Mouse (Mus musculus) ES-E14 (cell line): ENCODE data around the gene Fam69a. TPM values are rescaled to one million over a fixed set of nuclear protein-coding genes. Genes with fewer than 3 reads are reported as not detected.

Source experiments
- DNase-seq: peaks from one replicate; pipeline ENCODE4 v3.0.0-alpha.2; 2013; ENCODE audit warnings: low read depth, low spot score
- H3K27ac ChIP-seq: 2 replicates; pipeline ENCODE4 v1.5.1; 2012; ENCODE audit warnings: low read depth, mild to moderate bottlenecking, low read length, moderate library complexity, mixed read lengths; ENCODE audit not compliant: poor library complexity, insufficient read depth, severe bottlenecking
- H3K36me3 ChIP-seq: 2 replicates; pipeline ENCODE4 v1.6.1; 2012; ENCODE audit warnings: mild to moderate bottlenecking, low read length, moderate library complexity, mixed read lengths; ENCODE audit not compliant: control insufficient read depth, poor library complexity, insufficient read depth, severe bottlenecking
- H3K4me1 ChIP-seq, 2 experiments: fragments of 150-350 bp in 1 of 2; sonication (generic) in 1 of 2; 2 replicates each; pipeline ENCODE4 v1.6.1; 2012; ENCODE audit warnings: low read length in 2 of 2, mild to moderate bottlenecking in 1 of 2, mixed read lengths in 1 of 2; ENCODE audit not compliant: control insufficient read depth in 2 of 2, insufficient read depth in 2 of 2, poor library complexity in 1 of 2
- H3K4me3 ChIP-seq, 2 experiments: fragments of 150-350 bp in 1 of 2; sonication (generic) in 1 of 2; 2 replicates each; pipeline ENCODE4 v1.5.1; 2012; ENCODE audit warnings: low read length in 2 of 2, low read depth in 1 of 2, mild to moderate bottlenecking in 1 of 2, mixed read lengths in 1 of 2; ENCODE audit not compliant: insufficient read depth in 1 of 2, poor library complexity in 1 of 2, severe bottlenecking in 1 of 2
- H3K9ac ChIP-seq: 2 replicates; pipeline ENCODE4 v1.6.1; 2012; ENCODE audit warnings: low read depth, mild to moderate bottlenecking, low read length, mixed read lengths; ENCODE audit not compliant: poor library complexity, insufficient read depth, severe bottlenecking
- H3K9me3 ChIP-seq: fragments of 150-350 bp; sonication (generic); 2 replicates; pipeline ENCODE4 v1.6.1; 2012; ENCODE audit warnings: low read depth, mild to moderate bottlenecking, low read length; ENCODE audit not compliant: control insufficient read depth, insufficient read depth
- CHD2 ChIP-seq: IDR thresholded peaks from 2 replicates; pipeline ENCODE4 v1.6.1; 2014; ENCODE audit warnings: mild to moderate bottlenecking, low read depth, low read length, inconsistent platforms
- HCFC1 ChIP-seq: IDR thresholded peaks from 2 replicates; pipeline ENCODE4 v1.6.1; 2012; ENCODE audit warnings: low read length, inconsistent platforms, borderline replicate concordance; ENCODE audit not compliant: insufficient read depth
- MAFK ChIP-seq: IDR thresholded peaks from 2 replicates; pipeline ENCODE4 v1.6.1; 2014; ENCODE audit warnings: mild to moderate bottlenecking, low read depth, low read length, inconsistent platforms; ENCODE audit not compliant: insufficient read depth
- ZC3H11A ChIP-seq: IDR thresholded peaks from 2 replicates; pipeline ENCODE4 v1.6.1; 2012; ENCODE audit warnings: low read depth, mild to moderate bottlenecking, inconsistent platforms, low read length, borderline replicate concordance
- ZNF384 ChIP-seq: IDR thresholded peaks from 2 replicates; pipeline ENCODE4 v1.6.1; 2012; ENCODE audit warnings: low read depth, low read length, inconsistent platforms
- in situ Hi-C, 2 experiments: fragments of 600-800 bp; cut with MboI; formaldehyde crosslinking; loops; one replicate each; pipeline ENCODE4 v1.15.1; 2025; ENCODE audit warnings: low sequenced_read_pairs in 2 of 2, inconsistent platforms in 1 of 2; ENCODE audit not compliant: unreplicated experiment in 2 of 2
- total RNA-seq: library from RNA; depleted of rRNA; stranded (reverse); fragments of 300-350 nt; gene quantifications from 2 replicates; pipeline ENCODE4 v1.2.3, GENCODE M21; 2012

The Fam69a gene
- total RNA-seq, 1 experiment: 7.5 TPM

- Histone ChIP-seq H3K4me3 (peak overlapping the region; percentile 96 to 98), H3K9ac (peak overlapping the region; percentile 97), H3K36me3 (no peaks in the 10 kb centered on the region), H3K9me3 (no peaks in the 10 kb centered on the region), H3K4me1 (peaks cover 4 to 5% of the 10 kb centered on the region in 2 experiments; a peak in 2 of 4 replicates), H3K27ac (peak overlapping the region; percentile 89)
- in situ Hi-C loops: no loop called here
- DNase-seq: peak; percentile 94
- TF ChIP-seq ZC3H11A: no peak
- TF ChIP-seq MAFK: peak; percentile 79
Observed at GRCm38 (mm10) chr5:107868905-107869424, 117.9 kb downstream of the Fam69a start.

GRCm38 (mm10) chr5:107867970-107868904, 118.6 kb downstream of the Fam69a start:
- Histone ChIP-seq H3K27ac (peak overlapping the region; percentile 89), H3K4me3 (peak overlapping the region; percentile 96 to 98), H3K9me3 (no peaks in the 10 kb centered on the region), H3K36me3 (no peaks in the 10 kb centered on the region), H3K4me1 (peaks cover 6 to 9% of the 10 kb centered on the region in 2 experiments; a peak in 3 of 4 replicates), H3K9ac (peak overlapping the region; percentile 97)
- DNase-seq: peak; percentile 21
- in situ Hi-C loops: no loop called here
- TF ChIP-seq ZNF384 (peak; percentile 57; the same call in 1 of the 2 replicates), HCFC1 (no peak)

GRCm38 (mm10) chr5:107866127-107867126, 120.5 kb downstream of the Fam69a start:
- Histone ChIP-seq H3K4me1 (peaks cover 6 to 9% of the 10 kb centered on the region in 2 experiments), H3K27ac (no peak overlapping the region), H3K36me3 (no peaks in the 10 kb centered on the region), H3K4me3 (no peak overlapping the region), H3K9ac (no peak overlapping the region), H3K9me3 (no peaks in the 10 kb centered on the region)
- in situ Hi-C loops: no loop called here
- DNase-seq: no peak
- TF ChIP-seq HCFC1: no peak
- no peak for TF ChIP-seq ZC3H11A
- TF ChIP-seq CHD2: no peak
- TF ChIP-seq MAFK: no peak
- no peak for TF ChIP-seq ZNF384

- Histone ChIP-seq H3K4me1 (peaks cover 6 to 9% of the 10 kb centered on the region in 2 experiments), H3K27ac (no peak overlapping the region), H3K9me3 (no peaks in the 10 kb centered on the region), H3K9ac (no peak overlapping the region), H3K36me3 (no peaks in the 10 kb centered on the region), H3K4me3 (no peak overlapping the region)
- in situ Hi-C loops: no loop called here
- DNase-seq: no peak
- TF ChIP-seq MAFK (no peak), ZC3H11A (no peak), HCFC1 (no peak), CHD2 (no peak), ZNF384 (no peak)
Observed at GRCm38 (mm10) chr5:107863971-107864370, 122.9 kb downstream of the Fam69a start.
